Mouse (Mus musculus) limb, embryonic 14.5 days (tissue): Measurements from ENCODE around the gene Sema5a. TPM values are rescaled to one million over a fixed set of nuclear protein-coding genes. Genes with fewer than 3 reads are reported as not detected.

Source experiments
- ATAC-seq: fragments of 200-750 bp; cut with Nextera tagmentation; 2 replicates; pipeline ENCODE4 v1.8.0; 2017; ENCODE audit warnings: low read depth, moderate number of reproducible peaks, moderate TSS enrichment; ENCODE audit not compliant: low FRiP score
- DNase-seq: peaks from one replicate; pipeline ENCODE4 v3.0.0-alpha.2; 2015; ENCODE audit warnings: low spot score
- H3K27ac ChIP-seq: fragments of 300-500 bp; sonication (generic); replicated peaks from 2 replicates; pipeline ENCODE4 v1.5.1; 2014; ENCODE audit warnings: low read depth, mild to moderate bottlenecking, low read length, moderate library complexity, mixed read lengths
- H3K27me3 ChIP-seq: fragments of 300-500 bp; sonication (generic); 2 replicates; pipeline ENCODE4 v1.6.1; 2014; ENCODE audit warnings: low read length, mixed read lengths; ENCODE audit not compliant: control insufficient read depth, insufficient read depth
- H3K36me3 ChIP-seq: fragments of 300-500 bp; sonication (generic); 2 replicates; pipeline ENCODE4 v1.6.1; 2014; ENCODE audit warnings: mild to moderate bottlenecking, low read length, moderate library complexity, mixed read lengths; ENCODE audit not compliant: control insufficient read depth, insufficient read depth
- H3K4me1 ChIP-seq: fragments of 300-500 bp; sonication (generic); 2 replicates; pipeline ENCODE4 v1.6.1; 2014; ENCODE audit warnings: antibody characterized with exemption, low read length, mixed read lengths; ENCODE audit not compliant: control insufficient read depth, insufficient read depth
- H3K4me2 ChIP-seq: fragments of 300-500 bp; sonication (generic); replicated peaks from 2 replicates; pipeline ENCODE4 v1.6.1; 2014; ENCODE audit warnings: low read depth, mild to moderate bottlenecking, low read length, moderate library complexity; ENCODE audit not compliant: severe bottlenecking
- H3K4me3 ChIP-seq: fragments of 300-500 bp; sonication (generic); replicated peaks from 2 replicates; pipeline ENCODE4 v1.5.1; 2014; ENCODE audit warnings: low read length
- H3K9ac ChIP-seq: fragments of 300-500 bp; sonication (generic); 2 replicates; pipeline ENCODE4 v1.6.1; 2014; ENCODE audit warnings: mild to moderate bottlenecking, low read depth, low read length, moderate library complexity; ENCODE audit not compliant: severe bottlenecking
- H3K9me3 ChIP-seq: fragments of 300-500 bp; sonication (generic); 2 replicates; pipeline ENCODE4 v1.6.1; 2016; ENCODE audit warnings: low read length; ENCODE audit not compliant: control insufficient read depth
- POLR2A ChIP-seq: fragments of 200-500 bp; IDR thresholded peaks from 2 replicates; pipeline ENCODE4 v1.8.0; 2012; ENCODE audit warnings: inconsistent platforms, mild to moderate bottlenecking, moderate library complexity, borderline replicate concordance; ENCODE audit not compliant: insufficient read depth, insufficient read length; ENCODE audit errors: extremely low read depth
- WGBS: fragments of 180-500 bp; shearing (Covaris S2); extraction: QIAGEN DNeasy Blood & Tissue Kit; methylation state at CpG from one replicate; pipeline ENCODE4 v1.1.7; 2014; 5-methylcytosine and 5-hydroxymethylcytosine counted together
- polyA plus RNA-seq, 2 experiments: library from polyadenylated mRNA; depleted of rRNA in 1 of 2; stranded (reverse) in 1 of 2; unstranded in 1 of 2; fragments of >200 nt; fragmentation: Nextera tagmentation in 1 of 2; extraction: Ambion mirVana in 1 of 2; gene quantifications; 2 replicates each; pipeline versions ENCODE4 v1.2.1 to v1.2.3; 2012 to 2014

Gene Sema5a
- polyA plus RNA-seq, 2 experiments: 33.0 to 36.6 TPM

- no peak for TF ChIP-seq POLR2A
These were observed 157.4 kb downstream of the Sema5a start for GRCm38 (mm10) chr15:32401909-32402527.

GRCm38 (mm10) chr15:32403321-32403720, 158.7 kb downstream of the Sema5a start:
- no peak overlapping the region for H3K27ac ChIP-seq
- ATAC-seq: no peak
- WGBS: 70% methylated on average over 8 of the region's 8 CpGs
- no peak overlapping the region for H3K9ac ChIP-seq
- no peak overlapping the region for H3K4me2 ChIP-seq
- no peaks in the 10 kb centered on the region for H3K4me1 ChIP-seq
- DNase-seq: no peak
- H3K9me3 ChIP-seq: no peaks in the 10 kb centered on the region
- no peak overlapping the region for H3K4me3 ChIP-seq
- H3K27me3 ChIP-seq: no peaks in the 10 kb centered on the region
- TF ChIP-seq POLR2A: no peak
- H3K36me3 ChIP-seq: no peaks in the 10 kb centered on the region

More at GRCm38 (mm10) chr15:32401909-32402527, 157.4 kb downstream of the Sema5a start:
- DNase-seq: no peak
- ATAC-seq: no peak
- Histone ChIP-seq H3K9ac (no peak overlapping the region), H3K27me3 (no peaks in the 10 kb centered on the region), H3K4me3 (no peak overlapping the region), H3K4me1 (peaks cover 6% of the 10 kb centered on the region; the same call in 1 of the 2 replicates), H3K36me3 (no peaks in the 10 kb centered on the region), H3K9me3 (no peaks in the 10 kb centered on the region), H3K4me2 (no peak overlapping the region), H3K27ac (no peak overlapping the region)
- 63% methylated on average over 5 of the region's 5 CpGs for WGBS

- H3K4me2 ChIP-seq: no peak overlapping the region
- WGBS: 90% methylated on average over 2 of the region's 2 CpGs
- no peaks in the 10 kb centered on the region for H3K36me3 ChIP-seq
- TF ChIP-seq POLR2A: no peak
- no peak overlapping the region for H3K27ac ChIP-seq
- no peaks in the 10 kb centered on the region for H3K27me3 ChIP-seq
- ATAC-seq (no peak), DNase-seq (no peak)
- no peak overlapping the region for H3K9ac ChIP-seq
- H3K9me3 ChIP-seq: no peaks in the 10 kb centered on the region
- no peak overlapping the region for H3K4me3 ChIP-seq
- H3K4me1 ChIP-seq: no peaks in the 10 kb centered on the region
These were observed 161.8 kb downstream of the Sema5a start for GRCm38 (mm10) chr15:32406436-32406835.

DNA sequence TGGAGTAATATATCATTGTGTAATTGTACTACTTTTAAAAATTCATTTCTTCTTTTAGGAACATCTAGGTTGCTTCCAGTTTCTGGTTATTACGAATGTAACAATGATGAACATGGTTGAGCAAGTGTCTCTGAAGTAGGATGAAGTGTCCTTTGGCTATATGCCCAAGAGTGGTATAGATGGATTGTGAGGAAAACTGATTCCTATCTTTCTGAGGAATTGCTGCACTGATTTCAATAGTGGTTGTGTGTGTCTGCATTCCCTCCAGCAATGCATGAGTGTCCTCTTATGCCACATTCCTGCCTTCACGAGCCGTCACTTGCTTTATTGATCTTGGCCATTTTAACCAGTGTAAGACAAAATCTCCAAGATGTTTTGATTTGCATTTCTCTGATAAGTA, 163.2 kb downstream of the Sema5a start:
- no peak for TF ChIP-seq POLR2A
- 88% methylated on average over 3 of the region's 3 CpGs for WGBS

DNA sequence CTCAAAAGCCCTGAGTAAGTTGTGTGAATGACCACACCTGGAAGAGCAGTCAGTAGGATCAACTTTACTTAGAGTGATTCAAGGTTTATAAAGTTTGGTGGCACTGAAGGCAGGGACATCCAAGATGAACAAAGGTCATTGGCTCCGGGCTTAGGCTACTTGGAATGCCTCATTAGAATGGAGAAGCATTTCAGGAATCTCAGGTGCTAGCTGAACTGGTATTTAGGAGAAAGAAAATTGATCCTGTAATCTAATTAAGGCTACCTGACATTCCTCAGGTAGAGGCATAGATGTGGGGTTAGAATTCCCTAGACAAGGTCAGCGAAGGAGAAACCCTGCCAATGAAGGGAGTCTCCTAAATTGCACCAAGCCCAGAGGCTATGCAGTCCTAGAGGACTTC, 171.7 kb downstream of the Sema5a start:
- no peak overlapping the region for H3K4me3 ChIP-seq
- TF ChIP-seq POLR2A: no peak
- no peak for ATAC-seq
- no peak overlapping the region for H3K9ac ChIP-seq
- H3K36me3 ChIP-seq: no peaks in the 10 kb centered on the region
- no peak overlapping the region for H3K4me2 ChIP-seq
- no peaks in the 10 kb centered on the region for H3K4me1 ChIP-seq
- no peaks in the 10 kb centered on the region for H3K9me3 ChIP-seq
- no peak overlapping the region for H3K27ac ChIP-seq
- H3K27me3 ChIP-seq: no peaks in the 10 kb centered on the region
- DNase-seq: no peak
- 75% methylated on average over 2 of the region's 2 CpGs for WGBS

More for the DNA sequence above, 163.2 kb downstream of the Sema5a start:
- DNase-seq: no peak
- Histone ChIP-seq H3K4me1 (no peaks in the 10 kb centered on the region), H3K27ac (no peak overlapping the region), H3K9me3 (no peaks in the 10 kb centered on the region), H3K36me3 (no peaks in the 10 kb centered on the region), H3K27me3 (no peaks in the 10 kb centered on the region), H3K4me3 (no peak overlapping the region), H3K4me2 (no peak overlapping the region), H3K9ac (no peak overlapping the region)
- ATAC-seq: no peak
